ENCODE assay signal across 13 mouse cellular contexts in genomic region chr2:38653694-38654093, GRCm38 (mm10).
"Had no signal": no experiment of that assay in that cellular context is flagged by ENCODE, and none has a peak within 500 bp of the region (broad histone marks: within the 10 kb centered on the region; RNA-seq: fewer than 3 reads in every experiment).

No protein-coding gene starts in this region.

- H3K27ac ChIP-seq: kidney, embryonic 15.5 days; limb, embryonic 13.5 days; liver, embryonic 14.5 days; midbrain, embryonic 12.5 days; neural tube, embryonic 15.5 days had no signal

- H3K36me3 ChIP-seq: kidney, embryonic 15.5 days; limb, embryonic 13.5 days; midbrain, embryonic 12.5 days; neural tube, embryonic 15.5 days had no signal

- H3K27me3 ChIP-seq: limb, embryonic 13.5 days; neural tube, embryonic 15.5 days had no signal

- H3K4me3 ChIP-seq: kidney, embryonic 15.5 days; limb, embryonic 13.5 days; midbrain, embryonic 12.5 days; neural tube, embryonic 15.5 days had no signal

- H3K9me3 ChIP-seq: kidney, embryonic 15.5 days; limb, embryonic 13.5 days; midbrain, embryonic 12.5 days; neural tube, embryonic 15.5 days had no signal

- H3K4me2 ChIP-seq: kidney, embryonic 15.5 days; limb, embryonic 13.5 days; midbrain, embryonic 12.5 days; neural tube, embryonic 15.5 days had no signal

- DNase-seq: kidney, postnatal 14 days; layer of hippocampus, postnatal 36 days; left cerebral cortex, postnatal 4 days; lung, adult 18-20 months; right cerebral cortex, postnatal 4 days; spleen, adult 18-20 months; thymus, adult 18-20 months; thymus, postnatal 14 days had no signal

- H3K4me1 ChIP-seq: kidney, embryonic 15.5 days; midbrain, embryonic 12.5 days had no signal

- H3K9ac ChIP-seq: kidney, embryonic 15.5 days; limb, embryonic 13.5 days; liver, embryonic 14.5 days; midbrain, embryonic 12.5 days; neural tube, embryonic 15.5 days had no signal
